Mouse (Mus musculus): Measurements from ENCODE around the gene Sec11a.

- TF ChIP-seq CTCF (IDR thresholded peaks at IDR 0.05; ENCODE audit: borderline replicate concordance, insufficient read depth, low read length): no peak
- TF ChIP-seq POLR2A (IDR thresholded peaks at IDR 0.05; ENCODE audit: low read depth, low read length): no peak
These were observed 92.3 kb downstream of the Sec11a start for GRCm38 (mm10) chr7:80855316-80855715.
